Mouse (Mus musculus): ENCODE results near the gene Palm2. TPM values are rescaled to one million over a fixed set of nuclear protein-coding genes. Genes with fewer than 3 reads are reported as not detected.

The Palm2 gene
- polyA plus RNA-seq, 1 experiment from 2014 or later = 7.5 TPM

DNA sequence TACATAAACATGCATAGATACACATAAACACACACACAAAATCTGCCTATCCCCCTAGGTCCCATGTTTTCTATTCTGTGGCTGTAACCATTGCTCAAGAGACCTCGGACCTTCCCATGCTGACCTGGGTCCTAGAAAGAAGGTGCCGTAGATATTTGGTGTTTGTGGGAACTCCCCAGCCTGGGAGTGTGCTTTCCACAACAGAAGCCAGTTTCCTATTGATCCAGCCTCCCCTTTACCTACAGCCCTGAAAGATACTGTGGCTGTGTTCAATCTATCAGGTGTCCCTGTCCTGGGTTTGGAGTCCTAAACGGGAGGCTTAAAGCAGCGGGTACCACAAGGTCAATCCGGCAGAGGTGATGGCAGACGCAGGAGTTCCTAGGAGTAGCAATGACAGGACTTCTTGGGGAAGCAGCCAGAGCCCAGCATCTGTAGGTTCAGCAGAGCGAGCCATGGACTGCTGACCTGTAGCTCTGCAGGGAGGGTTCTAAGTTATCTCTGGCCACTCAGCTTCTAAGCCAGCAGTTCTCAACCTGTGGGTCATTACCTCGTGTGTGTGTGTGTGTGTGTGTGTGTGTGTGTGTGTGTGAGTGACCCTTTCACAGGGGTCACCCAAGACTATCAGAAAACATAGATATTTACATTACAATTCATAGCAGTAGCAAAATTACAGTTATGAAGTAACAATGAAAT lies 79.3 kb downstream of the Palm2 start:
- DNase-seq (no peak), ATAC-seq (ENCODE audit: insufficient read depth) (no peak)
- no peaks in the 10 kb centered on the region for H3K27me3 ChIP-seq (ENCODE audit: insufficient read depth, low read length)
- no peak for TF ChIP-seq CTCF (IDR thresholded peaks at IDR 0.05; ENCODE audit: low read depth)
- no peaks in the 10 kb centered on the region for H3K9me3 ChIP-seq (ENCODE audit: low read depth, low read length)
- H3K36me3 ChIP-seq (ENCODE audit: insufficient read depth) = no peaks in the 10 kb centered on the region
- 55% methylated on average over 8 of the region's 8 CpGs for WGBS
- H3K4me3 ChIP-seq (ENCODE audit: low read depth, low read length) = no peak overlapping the region
- H3K4me1 ChIP-seq (ENCODE audit: insufficient read depth) = no peaks in the 10 kb centered on the region
- no peak overlapping the region for H3K9ac ChIP-seq
- H3K4me2 ChIP-seq = no peak overlapping the region
- H3K27ac ChIP-seq (ENCODE audit: low read depth) = no peak overlapping the region

- Histone ChIP-seq H3K9ac (no peak overlapping the region), H3K4me3 (ENCODE audit: low read depth, low read length) (no peak overlapping the region), H3K36me3 (ENCODE audit: insufficient read depth) (no peaks in the 10 kb centered on the region), H3K4me1 (ENCODE audit: insufficient read depth) (no peaks in the 10 kb centered on the region), H3K9me3 (ENCODE audit: low read depth, low read length) (no peaks in the 10 kb centered on the region), H3K4me2 (no peak overlapping the region), H3K27me3 (ENCODE audit: insufficient read depth, low read length) (no peaks in the 10 kb centered on the region), H3K27ac (ENCODE audit: low read depth) (no peak overlapping the region)
- no peak for TF ChIP-seq CTCF (IDR thresholded peaks at IDR 0.05; ENCODE audit: low read depth)
- DNase-seq = peak; percentile 59
- WGBS = 63% methylated on average over 31 of the region's 31 CpGs
- no peak for ATAC-seq (ENCODE audit: insufficient read depth)
Measured at GRCm38 (mm10) chr4:57514003-57514937, 80.2 kb downstream of the Palm2 start.

- TF ChIP-seq CTCF (IDR thresholded peaks at IDR 0.05; ENCODE audit: low read depth) = no peak
- WGBS = 51% methylated on average over 2 of the region's 2 CpGs
- Histone ChIP-seq H3K9ac (no peak overlapping the region), H3K27me3 (ENCODE audit: insufficient read depth, low read length) (no peaks in the 10 kb centered on the region), H3K27ac (ENCODE audit: low read depth) (no peak overlapping the region), H3K36me3 (ENCODE audit: insufficient read depth) (no peaks in the 10 kb centered on the region), H3K9me3 (ENCODE audit: low read depth, low read length) (no peaks in the 10 kb centered on the region), H3K4me2 (no peak overlapping the region), H3K4me3 (ENCODE audit: low read depth, low read length) (no peak overlapping the region), H3K4me1 (ENCODE audit: insufficient read depth) (no peaks in the 10 kb centered on the region)
- ATAC-seq (ENCODE audit: insufficient read depth) (no peak), DNase-seq (no peak)
Measured at GRCm38 (mm10) chr4:57515356-57515755, 81.3 kb downstream of the Palm2 start.

GRCm38 (mm10) chr4:57523456-57523855 lies 89.4 kb downstream of the Palm2 start:
- Histone ChIP-seq H3K4me3 (ENCODE audit: low read depth, low read length) (no peak overlapping the region), H3K27me3 (ENCODE audit: insufficient read depth, low read length) (no peaks in the 10 kb centered on the region), H3K9ac (no peak overlapping the region), H3K27ac (ENCODE audit: low read depth) (no peak overlapping the region), H3K9me3 (ENCODE audit: low read depth, low read length) (no peaks in the 10 kb centered on the region), H3K4me1 (ENCODE audit: insufficient read depth) (peaks cover 13% of the 10 kb centered on the region), H3K36me3 (ENCODE audit: insufficient read depth) (no peaks in the 10 kb centered on the region), H3K4me2 (no peak overlapping the region)
- TF ChIP-seq CTCF (IDR thresholded peaks at IDR 0.05; ENCODE audit: low read depth) = no peak
- no peak for DNase-seq
- no peak for ATAC-seq (ENCODE audit: insufficient read depth)
- 96% methylated on average over 15 of the region's 15 CpGs for WGBS

GRCm38 (mm10) chr4:57524461-57524860 lies 90.4 kb downstream of the Palm2 start:
- no peaks in the 10 kb centered on the region for H3K9me3 ChIP-seq (ENCODE audit: low read depth, low read length)
- H3K36me3 ChIP-seq (ENCODE audit: insufficient read depth) = no peaks in the 10 kb centered on the region
- H3K4me3 ChIP-seq (ENCODE audit: low read depth, low read length) = no peak overlapping the region
- DNase-seq (peak; percentile 59), ATAC-seq (ENCODE audit: insufficient read depth) (no peak)
- no peak for TF ChIP-seq CTCF (IDR thresholded peaks at IDR 0.05; ENCODE audit: low read depth)
- H3K27ac ChIP-seq (ENCODE audit: low read depth) = no peak overlapping the region
- 42% methylated on average over 3 of the region's 3 CpGs for WGBS
- no peaks in the 10 kb centered on the region for H3K27me3 ChIP-seq (ENCODE audit: insufficient read depth, low read length)
- no peak overlapping the region for H3K4me2 ChIP-seq
- H3K4me1 ChIP-seq (ENCODE audit: insufficient read depth) = peaks cover 13% of the 10 kb centered on the region
- no peak overlapping the region for H3K9ac ChIP-seq

GRCm38 (mm10) chr4:57525221-57526011 lies 91.4 kb downstream of the Palm2 start:
- TF ChIP-seq CTCF (IDR thresholded peaks at IDR 0.05; ENCODE audit: low read depth) = no peak
- Histone ChIP-seq H3K4me3 (ENCODE audit: low read depth, low read length) (no peak overlapping the region), H3K36me3 (ENCODE audit: insufficient read depth) (no peaks in the 10 kb centered on the region), H3K9ac (no peak overlapping the region), H3K4me2 (no peak overlapping the region), H3K9me3 (ENCODE audit: low read depth, low read length) (no peaks in the 10 kb centered on the region), H3K27ac (ENCODE audit: low read depth) (peak overlapping the region; percentile 65; the same call in 1 of the 2 replicates), H3K4me1 (ENCODE audit: insufficient read depth) (peaks cover 13% of the 10 kb centered on the region), H3K27me3 (ENCODE audit: insufficient read depth, low read length) (no peaks in the 10 kb centered on the region)
- ATAC-seq (ENCODE audit: insufficient read depth) (peak; percentile 82; the same call in 1 of the 2 replicates), DNase-seq (peak; percentile 70)
- WGBS = 49% methylated on average over 9 of the region's 9 CpGs
